Mouse (Mus musculus) heart, adult 11 months (tissue): ENCODE measurements around the gene Cmtm7.

Experiments
- DNase-seq: peaks from one replicate; pipeline ENCODE4 v3.0.0; 2022

Cmtm7 gene

DNA sequence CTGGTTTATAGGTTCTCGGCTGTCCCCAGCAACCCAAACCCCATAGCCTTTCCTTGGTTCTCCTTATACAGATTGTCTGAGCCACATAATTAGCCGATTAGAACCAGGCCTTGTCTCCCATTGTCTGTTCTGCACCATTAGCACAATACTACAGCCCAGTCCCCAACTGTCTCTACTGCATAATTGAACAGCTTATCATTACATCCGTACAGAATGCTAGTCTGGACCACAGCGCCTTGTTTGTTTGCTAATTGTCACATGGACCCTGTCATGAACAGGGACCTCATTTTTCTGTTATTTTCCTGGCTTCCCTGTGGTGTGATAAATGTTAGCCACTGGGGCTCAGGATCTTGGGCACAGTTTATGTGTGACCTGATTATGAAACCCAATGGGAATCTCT lies 21.8 kb downstream of the Cmtm7 start:
- DNase-seq = no peak

GRCm38 (mm10) chr9:114758801-114759200 lies 22.9 kb downstream of the Cmtm7 start:
- DNase-seq = no peak

- no peak for DNase-seq
These were observed 23.4 kb downstream of the Cmtm7 start for GRCm38 (mm10) chr9:114758272-114758671.

GRCm38 (mm10) chr9:114752863-114753484 lies 28.7 kb downstream of the Cmtm7 start:
- peak; percentile 99 for DNase-seq

GRCm38 (mm10) chr9:114752311-114752710 lies 29.3 kb downstream of the Cmtm7 start:
- no peak for DNase-seq

DNA sequence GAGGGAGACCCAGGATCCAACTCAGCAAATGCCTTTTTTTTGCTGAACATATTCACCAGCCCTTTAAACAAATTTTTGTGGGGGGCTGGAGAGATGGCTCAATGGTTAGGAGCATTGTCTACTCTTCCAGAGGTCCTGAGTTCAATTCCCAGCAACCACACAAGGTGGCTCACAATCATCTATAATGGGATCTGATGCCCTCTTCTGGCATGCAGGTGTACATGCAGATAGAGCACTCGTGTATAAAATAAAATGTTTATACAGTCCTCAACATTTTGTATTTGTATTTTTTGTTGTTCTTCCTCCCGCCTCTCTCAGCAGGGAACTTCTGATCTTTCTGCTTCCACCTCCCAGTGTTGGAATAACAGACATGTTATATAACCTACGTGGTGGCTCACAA lies 30.1 kb downstream of the Cmtm7 start:
- DNase-seq = no peak

DNA sequence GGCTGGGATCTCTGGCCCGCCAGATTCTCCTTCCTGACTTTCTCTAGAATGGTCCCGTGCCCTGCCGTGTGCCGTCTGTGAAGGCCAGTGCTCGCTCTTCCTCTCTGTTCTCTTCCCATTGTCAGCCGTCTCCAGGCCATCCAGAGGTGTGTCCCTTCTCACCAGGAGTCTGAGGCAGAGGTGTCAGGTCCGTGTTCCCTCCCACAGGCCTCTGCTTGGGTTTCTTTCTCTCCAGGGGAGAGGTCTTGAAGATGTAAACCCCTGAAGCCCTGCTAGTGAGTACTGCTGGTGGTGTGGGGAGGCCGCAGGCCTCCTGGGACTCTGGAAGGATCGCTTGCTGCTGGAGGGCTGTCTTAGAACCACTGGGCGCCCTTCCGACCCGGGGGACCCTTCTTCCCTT lies 34.2 kb downstream of the Cmtm7 start:
- DNase-seq = peak; percentile 79

GRCm38 (mm10) chr9:114747012-114747411 lies 34.6 kb downstream of the Cmtm7 start:
- peak; percentile 77 for DNase-seq

GRCm38 (mm10) chr9:114745654-114746053 lies 36.0 kb downstream of the Cmtm7 start:
- peak; percentile 83 for DNase-seq

GRCm38 (mm10) chr9:114745163-114745562 lies 36.5 kb downstream of the Cmtm7 start:
- DNase-seq = peak; percentile 83

- DNase-seq = peak; percentile 95
These were observed 38.9 kb downstream of the Cmtm7 start for GRCm38 (mm10) chr9:114742731-114743130.

GRCm38 (mm10) chr9:114740336-114740735 lies 41.3 kb downstream of the Cmtm7 start:
- peak; percentile 88 for DNase-seq

- peak; percentile 94 for DNase-seq
These were observed 45.2 kb downstream of the Cmtm7 start for GRCm38 (mm10) chr9:114736442-114736841.

DNA sequence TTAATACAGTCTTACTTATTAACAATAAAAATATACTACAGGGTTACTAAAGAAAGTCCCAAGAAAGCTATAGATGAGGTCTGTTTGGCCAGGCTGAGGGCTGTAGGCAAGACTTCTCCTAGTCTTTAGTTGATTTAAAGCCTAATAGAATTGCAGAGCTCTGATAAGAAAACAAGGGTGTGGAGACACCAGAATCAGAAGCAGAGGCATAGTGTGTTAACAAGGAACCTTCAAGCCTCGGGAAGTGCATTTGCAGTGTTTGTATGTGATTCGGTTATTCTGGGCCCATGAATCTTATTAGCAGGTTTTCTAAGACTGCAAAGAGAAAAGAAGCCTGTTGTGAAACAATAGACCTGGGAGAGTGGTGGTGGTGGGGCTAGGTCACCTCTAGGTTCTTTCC lies 48.4 kb downstream of the Cmtm7 start:
- no peak for DNase-seq

- no peak for DNase-seq
These were observed 49.6 kb downstream of the Cmtm7 start for GRCm38 (mm10) chr9:114731871-114732682.

DNA sequence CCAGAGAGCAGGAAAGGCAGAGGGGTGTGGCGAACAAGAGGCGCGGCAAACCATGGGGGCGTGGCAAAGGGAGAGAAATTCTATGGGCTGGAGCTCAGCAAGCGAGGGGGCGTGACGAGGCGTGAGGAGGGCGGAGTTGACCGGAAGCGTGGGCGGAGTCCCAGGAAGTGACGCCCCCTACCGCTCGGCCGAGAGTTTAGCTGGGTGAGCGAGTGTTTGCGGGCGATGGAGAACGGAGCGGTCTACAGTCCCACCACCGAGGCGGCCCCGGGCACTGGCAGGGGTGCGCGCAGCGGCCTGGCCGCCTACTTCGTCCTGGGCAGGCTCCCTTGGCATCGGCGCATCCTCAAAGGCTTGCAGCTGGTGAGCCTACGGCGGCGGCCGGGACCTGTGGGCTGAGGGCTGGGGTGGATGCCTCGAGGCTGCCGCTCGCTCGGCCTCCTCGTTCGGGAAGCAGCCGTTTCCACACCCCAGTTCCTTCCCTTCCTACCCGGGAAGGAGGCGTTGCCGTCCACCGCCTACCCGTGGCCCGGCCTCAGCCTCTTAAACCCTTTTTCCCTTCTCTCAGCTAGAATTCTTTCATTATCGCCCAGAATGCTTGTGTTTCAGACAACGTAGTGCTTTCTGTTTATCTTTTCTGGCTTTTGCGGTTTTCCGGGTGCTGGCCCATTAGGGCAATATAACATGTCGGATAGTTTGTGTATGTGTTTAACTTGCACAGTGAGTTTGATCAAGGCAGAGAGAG lies 50.5 kb downstream of the Cmtm7 start, which contains the start of gene Cmtm6:
Gene Cmtm6 (plus strand): TSS at position 106 of the 745 bp plus-strand sequence.
- DNase-seq = peak; percentile 100

- peak; percentile 92 for DNase-seq
These were observed 51.5 kb downstream of the Cmtm7 start for GRCm38 (mm10) chr9:114729911-114730805.

GRCm38 (mm10) chr9:114728432-114728831 lies 53.2 kb downstream of the Cmtm7 start:
- peak; percentile 84 for DNase-seq

DNA sequence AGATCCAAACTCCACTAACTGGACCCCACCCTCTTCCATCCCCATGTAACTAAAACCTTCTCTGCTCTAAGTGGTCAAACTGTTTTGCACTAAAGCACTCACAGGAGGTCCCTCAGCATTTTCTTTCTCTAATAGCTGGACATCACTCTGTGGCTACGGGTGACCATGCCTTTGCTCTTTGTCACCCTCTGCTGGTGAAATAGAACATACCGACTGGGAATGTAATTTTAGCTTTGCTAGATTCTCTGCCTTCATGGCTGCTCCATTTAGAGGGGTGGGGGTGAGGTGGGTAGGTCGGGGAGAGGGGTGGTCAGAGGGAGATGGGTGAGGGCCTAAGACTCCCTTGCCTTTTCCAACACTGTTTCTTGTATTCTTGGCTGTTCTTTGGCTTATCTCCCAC lies 54.3 kb downstream of the Cmtm7 start:
- DNase-seq = no peak

DNA sequence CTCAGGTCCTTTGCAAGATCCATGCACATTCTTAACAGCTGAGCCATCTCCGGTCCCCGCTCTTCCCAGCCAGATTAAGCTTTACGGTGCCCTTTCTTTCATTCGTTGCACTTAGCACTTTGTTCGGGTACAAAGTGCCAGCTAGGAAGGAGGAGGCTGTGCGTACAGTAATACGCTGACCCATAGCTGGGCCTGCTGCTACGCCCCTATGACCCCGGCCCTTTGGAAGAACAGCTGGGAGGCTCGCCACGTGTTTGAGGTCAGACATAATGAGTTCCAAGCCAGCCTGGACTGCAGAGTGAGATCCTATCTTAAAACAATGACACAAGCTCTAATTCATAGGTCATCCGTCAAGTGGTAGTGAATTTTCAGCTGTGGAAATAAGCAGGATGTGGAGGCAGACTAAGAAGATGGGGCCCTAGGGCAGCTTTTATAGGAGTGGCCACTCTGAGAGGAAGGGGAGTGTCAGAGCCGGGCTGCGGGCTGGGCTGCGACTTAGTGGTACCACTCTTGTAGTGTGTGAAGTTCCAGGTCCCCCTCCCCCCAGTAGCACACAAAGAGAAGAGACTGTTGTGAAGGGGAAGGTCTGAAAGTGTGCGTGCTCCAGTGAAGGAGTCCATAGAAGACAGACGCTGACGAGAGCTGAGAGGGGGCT lies 64.9 kb downstream of the Cmtm7 start:
- DNase-seq = no peak

DNA sequence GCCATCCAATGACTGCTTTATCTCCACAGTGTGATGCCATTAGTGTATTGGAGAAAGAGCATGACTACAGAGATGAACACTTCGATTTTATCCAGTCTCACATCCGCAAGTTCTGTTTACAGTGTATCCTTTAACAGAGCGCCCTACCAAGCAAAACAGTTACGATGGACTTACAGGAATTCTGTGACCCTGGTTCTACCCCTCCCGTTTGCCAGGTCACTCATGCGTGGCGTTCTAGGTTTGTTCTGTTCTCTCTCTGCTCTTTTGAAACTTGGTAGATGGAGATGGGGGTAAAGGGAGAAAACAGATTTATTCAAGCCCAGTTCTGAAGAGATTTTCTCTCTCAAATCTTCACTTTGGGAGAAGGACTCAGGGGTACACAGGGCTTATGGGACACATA lies 68.2 kb downstream of the Cmtm7 start:
- DNase-seq = no peak

GRCm38 (mm10) chr9:114710345-114710744 lies 71.3 kb downstream of the Cmtm7 start:
- no peak for DNase-seq
